Mouse (Mus musculus) T-helper 17 cell (primary cell): ENCODE data around the gene Parp11.

Experiments
- in situ Hi-C, 2 experiments: fragments of 300-600 bp; cut with MboI, MseI; formaldehyde crosslinking; loops; 1 replicate in 1 of 2; 2 replicates in 1 of 2; pipeline ENCODE4 v1.15.1; 2025; ENCODE audit warnings: high pct_unique_total_duplicates in 2 of 2

Parp11 gene

DNA sequence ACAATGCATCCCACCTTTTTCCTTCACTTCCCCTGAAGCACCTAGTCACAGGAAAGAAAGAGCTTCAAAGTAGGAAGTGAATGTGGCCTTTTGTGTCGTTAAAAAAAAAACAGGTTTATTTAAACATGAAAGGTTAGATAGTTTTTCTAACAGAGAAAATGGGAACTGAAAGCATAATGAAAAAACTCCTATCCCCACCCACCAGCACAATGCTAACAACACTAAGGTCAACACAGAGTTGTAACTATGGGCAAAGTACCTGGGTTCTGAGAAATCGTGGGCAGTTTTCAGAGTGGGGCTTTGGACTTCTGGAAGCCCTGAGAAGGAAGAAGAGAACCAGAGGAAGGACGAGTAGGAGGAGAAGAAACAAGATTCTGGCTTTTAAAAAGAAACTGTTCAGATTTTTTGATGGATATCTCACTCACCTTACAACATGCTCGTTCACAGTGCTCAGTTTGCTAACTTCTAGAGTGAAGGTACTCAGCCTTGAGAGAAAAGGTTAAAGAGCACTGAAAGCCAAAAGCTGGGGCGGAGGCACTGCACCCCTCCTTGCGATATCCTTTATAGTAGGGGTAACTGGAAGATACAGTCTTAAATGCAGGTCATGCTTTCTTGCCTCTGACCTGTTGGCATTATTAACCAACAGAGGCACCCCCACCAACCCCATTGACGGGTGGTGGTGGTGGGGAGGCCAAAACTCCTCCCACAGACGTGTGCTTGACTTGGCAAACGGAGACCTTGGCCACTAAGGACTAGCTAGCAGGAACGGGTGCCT lies 1.2 kb downstream of the Parp11 start:
- in situ Hi-C loops = loop anchor here in 1 of 2 experiments (5.0 to 10.0 kb wide), 2 partner anchors 303 to 501 kb away; no protein-coding TSS in a partner anchor

DNA sequence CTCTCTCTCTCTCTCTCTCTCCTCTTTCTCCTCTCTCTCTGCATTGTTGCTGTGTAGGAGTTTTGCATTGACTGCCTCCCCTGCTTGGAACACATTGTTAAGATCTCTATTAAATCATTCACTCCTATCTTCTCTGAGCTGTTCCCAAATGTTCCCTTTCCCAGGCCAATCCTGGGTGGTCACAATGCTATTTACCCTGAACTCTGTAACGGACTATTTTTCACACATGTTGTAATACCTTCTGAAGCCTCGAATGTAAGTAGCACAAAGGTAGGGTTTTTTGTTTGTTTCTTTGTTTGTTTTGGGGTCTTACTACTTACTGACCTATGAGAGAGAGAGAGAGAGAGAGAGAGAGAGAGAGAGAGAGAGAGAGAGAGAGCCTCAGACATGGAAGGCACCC lies 2.2 kb downstream of the Parp11 start:
- in situ Hi-C loops = loop anchor here in 1 of 2 experiments (5.0 to 10.0 kb wide), 2 partner anchors 304 to 502 kb away; no protein-coding TSS in a partner anchor

DNA sequence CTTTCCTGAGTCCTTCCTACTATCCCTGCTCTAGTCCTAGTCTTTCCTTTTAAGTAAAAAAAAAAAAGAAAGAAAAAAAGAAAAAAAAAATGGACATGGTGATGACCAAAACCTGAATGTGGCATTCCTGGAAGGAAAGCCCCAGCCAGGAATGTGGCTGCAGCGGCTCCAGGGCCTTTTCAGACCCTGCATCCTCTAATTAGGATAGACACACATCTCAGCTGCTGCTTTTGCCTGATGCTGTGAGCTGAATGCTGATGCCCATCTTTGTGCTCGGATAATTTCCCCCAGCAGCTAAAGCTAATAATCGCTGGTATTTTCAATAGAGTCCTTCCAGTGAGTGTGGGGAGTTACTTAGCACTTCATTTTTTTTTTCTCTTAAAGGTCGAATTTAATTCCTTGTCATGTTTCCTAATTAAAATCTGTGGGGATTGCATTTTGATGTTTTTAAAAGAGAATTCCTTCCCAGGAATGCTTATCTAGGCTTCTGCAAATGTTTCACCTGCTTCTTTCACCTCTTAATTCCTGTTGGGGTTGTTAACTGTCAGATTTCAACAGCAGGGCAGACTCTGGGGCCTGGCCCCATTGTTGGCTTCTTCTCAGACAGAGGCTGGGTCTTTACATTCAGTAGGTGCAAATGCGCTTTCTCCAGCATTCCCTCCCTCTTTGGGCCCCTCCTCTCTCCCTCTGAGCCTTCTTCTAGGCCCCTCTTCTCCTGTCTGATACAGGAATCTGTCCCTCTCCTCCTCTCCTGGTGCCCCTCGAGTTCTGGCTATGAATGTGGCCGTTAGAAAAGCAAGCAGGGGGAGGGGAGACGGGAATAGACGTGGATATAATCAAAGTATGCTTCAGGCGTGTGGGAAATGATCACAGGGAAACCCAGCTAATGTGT lies 3.1 kb downstream of the Parp11 start:
- in situ Hi-C loops = loop anchor here in 1 of 2 experiments (5.0 to 10.0 kb wide), 3 partner anchors 62 to 502 kb away; no protein-coding TSS in a partner anchor

DNA sequence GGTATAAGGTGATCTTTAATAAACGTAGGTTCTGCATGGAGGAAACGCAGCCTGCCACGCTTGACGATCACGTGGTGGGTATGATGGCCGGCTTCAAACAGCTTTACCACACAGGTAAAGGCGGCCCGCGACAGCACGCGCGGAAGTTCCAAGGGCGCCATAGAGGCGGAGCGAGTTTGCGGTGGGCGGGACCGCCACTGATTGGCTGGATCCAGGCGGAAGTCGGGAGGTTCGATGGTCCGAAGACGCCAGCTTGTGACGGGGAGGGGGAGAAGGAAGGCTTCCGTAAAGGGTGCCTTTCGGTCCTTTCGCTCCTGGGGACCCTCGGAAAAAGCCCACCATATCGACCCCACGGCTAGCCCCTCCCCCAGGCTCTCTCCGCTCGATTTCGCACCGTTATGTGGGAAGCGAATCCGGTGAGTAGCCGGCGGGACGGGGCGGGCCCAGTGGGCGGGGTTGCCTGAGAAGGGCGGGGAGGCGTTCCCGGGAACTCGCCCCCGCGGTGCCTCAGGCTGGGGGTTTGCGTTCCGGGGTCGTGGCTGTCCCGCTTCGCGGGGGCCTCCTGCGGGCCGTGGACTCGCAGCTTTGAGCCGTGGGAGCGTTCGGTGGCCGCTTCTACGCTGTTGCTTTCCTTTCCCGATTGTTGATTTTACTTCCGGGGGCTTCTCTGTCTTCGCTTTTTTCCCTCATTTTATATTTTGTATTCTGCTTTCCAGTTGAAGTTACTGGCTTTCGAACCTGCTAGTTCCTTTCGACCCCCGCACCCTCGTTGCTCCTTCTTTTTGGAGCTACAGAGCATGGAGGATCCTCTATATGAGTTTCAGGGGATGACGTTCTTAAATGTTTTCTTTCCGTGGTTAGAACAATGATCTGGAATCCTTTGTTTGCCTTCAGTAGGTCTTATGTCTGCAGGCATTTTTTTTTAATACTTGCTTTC lies 7.0 kb downstream of the Parp11 start:
- in situ Hi-C loops = loop anchor here in 1 of 2 experiments (5.0 kb wide), 1 partner anchor 66 kb away; no protein-coding TSS in a partner anchor

DNA sequence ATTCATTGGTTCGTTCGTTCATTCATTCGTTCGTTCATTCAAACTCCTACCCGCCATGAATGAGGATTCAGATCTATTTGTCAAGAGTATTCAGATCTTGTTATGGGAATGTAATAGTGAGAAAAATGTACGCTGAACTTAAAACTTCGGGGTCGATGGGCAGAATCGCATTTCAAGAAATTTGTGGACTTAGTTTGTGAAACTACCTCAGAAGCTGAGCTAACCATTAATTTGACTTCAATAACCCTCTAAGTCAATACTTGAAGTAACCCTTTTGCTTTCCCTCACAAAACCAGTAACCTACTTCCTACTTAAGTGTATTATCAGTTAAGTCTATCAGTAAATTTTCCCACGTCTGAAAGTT lies 7.7 kb downstream of the Parp11 start:
- in situ Hi-C loops = loop anchor here in 1 of 2 experiments (5.0 kb wide), 1 partner anchor 67 kb away; no protein-coding TSS in a partner anchor

DNA sequence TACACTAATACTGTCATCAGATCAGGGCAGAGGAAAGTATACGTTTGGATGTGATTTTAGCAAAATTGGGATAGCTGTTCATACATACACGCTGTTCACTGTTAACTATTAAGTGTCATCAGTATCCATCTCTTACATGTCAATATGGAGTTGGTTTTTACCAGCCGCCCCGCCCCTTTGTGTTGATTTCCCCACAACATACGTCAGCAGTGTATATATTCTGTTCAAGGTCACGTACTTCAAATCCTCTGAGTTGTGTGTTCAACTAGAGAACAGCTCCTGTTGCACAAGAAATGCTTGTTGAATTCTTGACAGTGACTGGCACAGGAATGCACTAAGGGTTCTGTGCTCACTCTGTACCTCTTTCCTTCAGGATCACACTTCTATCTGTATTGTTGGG lies 8.2 kb downstream of the Parp11 start:
- in situ Hi-C loops = loop anchor here in 1 of 2 experiments (5.0 kb wide), 1 partner anchor 68 kb away; no protein-coding TSS in a partner anchor

DNA sequence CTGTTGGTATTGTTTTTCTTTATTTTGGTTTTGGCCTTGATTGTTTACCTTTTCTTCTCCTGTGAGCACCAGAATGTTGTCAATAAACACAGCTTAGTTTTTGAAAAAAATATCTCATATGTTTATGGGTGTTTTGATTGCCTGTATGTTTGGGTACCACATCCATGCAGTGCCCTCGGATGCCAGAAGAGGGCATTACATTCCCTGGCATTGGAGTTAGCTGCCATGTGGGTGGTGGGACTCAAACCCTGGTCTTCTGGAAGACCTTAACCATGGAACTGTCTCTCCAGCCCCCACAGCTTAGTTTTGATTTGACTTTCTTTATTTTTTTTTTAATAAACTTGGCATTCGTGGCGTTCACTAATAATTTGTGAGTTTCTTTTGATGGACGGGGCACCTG lies 8.8 kb downstream of the Parp11 start:
- in situ Hi-C loops = no loop called here

DNA sequence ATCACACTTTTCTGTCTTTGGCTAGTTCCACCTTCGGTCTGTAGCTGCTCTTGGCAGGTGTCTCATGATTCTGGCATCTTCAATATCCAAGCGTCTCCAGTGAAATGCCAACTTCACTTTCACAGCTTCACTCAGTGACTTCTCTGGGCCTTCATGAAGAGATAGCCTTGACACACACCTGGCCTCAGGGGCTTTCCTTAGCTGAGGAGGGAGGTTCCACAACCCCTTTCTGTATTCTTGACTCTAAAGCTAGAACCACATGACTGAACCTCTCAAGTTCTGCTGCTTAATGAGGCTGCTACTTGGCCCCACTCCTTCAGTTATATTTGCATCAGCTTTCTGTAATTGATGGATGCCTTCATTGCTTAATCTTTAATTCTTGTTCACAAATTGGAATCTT lies 10.1 kb downstream of the Parp11 start:
- in situ Hi-C loops = no loop called here

DNA sequence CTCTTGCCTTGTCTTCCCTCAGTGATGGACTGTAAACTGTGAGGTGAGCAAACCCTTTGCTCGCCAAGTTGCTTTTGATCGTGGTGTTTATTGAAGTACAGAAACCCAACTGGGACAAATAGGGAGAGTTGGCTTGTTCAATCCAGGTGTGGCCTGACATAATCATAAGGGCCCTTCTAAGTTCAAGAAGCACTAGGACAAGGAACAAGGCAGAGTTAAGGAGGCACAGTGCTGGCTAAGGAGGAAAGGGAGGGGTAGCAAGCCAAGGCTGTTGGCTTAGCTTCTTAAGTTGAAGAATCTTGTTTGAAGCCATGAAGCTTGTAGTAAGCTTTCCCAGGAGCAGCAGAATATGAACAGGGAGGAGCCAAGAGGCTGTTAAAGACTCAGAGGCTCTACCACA lies 13.1 kb downstream of the Parp11 start:
- in situ Hi-C loops = no loop called here

DNA sequence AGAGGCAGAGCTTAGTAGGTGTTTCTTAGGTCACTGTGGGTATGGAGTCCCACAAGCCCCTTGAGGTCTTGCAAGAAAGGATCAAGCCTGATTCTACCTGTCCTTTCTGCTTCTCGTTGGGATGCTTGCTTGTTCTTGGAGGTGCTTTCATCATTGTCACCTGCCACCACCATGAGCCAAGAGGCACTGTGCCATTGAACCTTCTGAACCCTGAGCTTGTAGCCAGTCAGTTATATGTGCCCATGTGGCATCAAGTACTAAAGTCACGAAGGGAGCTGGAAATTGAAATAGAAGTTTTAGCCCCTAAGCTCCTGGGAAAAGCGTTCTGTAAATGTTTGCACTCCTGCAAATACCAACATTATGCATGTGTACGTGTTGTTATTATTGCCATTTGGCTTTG lies 14.9 kb downstream of the Parp11 start:
- in situ Hi-C loops = no loop called here

DNA sequence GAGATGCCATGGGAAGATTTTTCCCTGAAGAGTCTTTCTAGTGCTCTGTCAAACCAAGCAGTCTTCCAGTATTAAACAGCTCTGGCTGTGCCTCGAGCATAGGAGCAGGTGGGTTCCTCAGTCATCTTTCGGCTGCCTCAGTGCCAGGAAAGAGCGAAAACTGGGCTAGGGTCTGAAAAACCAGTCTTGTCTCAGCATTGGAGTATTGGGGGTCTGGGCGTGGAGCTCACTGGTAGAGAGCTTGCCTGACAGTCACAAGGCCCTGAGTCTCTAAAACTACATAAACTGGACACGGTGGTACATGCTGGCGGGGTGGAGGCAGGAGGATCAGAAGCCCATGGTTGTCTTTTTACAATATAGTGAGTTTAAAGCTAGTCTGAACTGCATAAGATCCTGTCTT lies 15.6 kb downstream of the Parp11 start:
- in situ Hi-C loops = no loop called here

DNA sequence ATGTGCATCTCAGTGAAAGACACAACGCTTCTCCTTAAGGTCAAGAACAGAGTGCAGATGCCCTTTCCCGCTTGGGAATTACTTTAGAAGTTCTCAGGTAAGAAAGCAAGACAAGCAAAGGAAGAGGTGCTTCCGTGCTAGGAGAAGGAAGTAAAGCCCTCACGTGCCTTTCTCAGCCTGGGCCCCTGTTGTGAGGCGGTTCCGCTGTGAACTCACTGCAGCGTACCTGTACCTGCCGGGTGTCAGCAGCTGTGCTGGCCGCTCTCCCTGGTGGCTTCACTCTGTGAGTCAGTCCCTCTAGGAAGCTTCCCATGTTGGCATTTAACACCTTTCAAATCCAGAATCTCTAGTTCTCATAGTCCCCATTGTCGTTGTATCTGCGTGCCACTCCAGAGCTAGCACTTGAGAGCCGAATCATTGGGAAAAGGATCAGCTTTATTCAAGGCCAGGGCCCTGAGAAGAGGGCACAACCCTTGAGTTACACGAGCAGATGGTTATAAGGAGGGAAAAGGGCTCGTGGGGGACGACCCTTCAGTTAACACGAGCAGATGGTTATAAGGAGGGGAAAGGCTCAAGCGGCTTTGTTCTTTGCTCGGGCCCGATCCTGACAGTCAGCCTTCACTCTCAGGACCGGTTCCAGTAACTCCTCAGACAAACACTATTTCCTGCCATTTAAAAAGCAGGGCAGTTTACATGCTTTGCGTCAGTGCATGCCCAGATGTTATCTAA lies 16.8 kb downstream of the Parp11 start:
- in situ Hi-C loops = no loop called here

DNA sequence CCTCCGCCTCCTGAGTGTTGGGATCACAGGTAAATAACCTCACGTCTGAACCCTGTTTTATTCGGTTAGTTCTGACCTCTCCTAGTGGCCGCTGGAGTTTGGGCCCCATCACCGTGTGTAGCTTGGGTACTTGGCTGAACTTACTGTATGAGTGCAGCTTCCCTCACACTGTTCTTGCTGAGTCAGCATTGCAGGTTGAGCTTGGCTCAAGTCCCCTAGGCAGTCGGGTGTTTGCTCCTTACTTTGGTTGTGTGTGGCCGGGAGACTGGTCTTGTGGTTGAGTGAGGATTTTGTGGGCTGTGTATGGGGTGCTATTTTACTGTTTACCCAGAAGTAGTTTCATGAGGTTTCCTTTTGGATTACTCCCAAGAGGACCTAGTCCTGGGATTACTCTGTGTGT lies 17.9 kb downstream of the Parp11 start:
- in situ Hi-C loops = no loop called here

DNA sequence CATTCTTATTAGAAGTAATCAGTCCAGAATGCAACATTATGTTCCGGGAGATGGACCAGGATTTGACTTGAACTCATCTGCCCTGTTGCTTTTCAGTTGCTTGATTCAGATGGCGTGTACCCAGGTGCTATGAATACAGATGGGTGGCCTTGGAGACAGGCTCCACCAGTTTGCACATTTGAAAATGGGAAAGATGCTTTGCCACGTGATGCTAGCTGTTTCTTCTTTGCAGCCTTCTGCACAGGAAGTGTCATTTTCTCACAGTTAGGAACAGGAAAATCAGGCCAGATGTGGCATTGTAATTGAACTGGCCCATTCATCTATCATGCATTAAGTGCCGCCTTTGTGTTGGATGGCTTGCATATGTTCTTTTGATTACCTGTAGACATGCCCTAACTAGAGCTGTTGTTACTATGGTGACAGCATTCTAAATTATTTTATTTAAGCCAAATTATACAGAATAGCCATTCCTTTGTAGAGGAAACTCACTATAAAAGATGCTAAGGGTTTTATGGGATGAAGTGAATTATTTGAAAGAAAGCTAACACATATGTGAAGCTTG lies 20.2 kb downstream of the Parp11 start:
- in situ Hi-C loops = no loop called here

DNA sequence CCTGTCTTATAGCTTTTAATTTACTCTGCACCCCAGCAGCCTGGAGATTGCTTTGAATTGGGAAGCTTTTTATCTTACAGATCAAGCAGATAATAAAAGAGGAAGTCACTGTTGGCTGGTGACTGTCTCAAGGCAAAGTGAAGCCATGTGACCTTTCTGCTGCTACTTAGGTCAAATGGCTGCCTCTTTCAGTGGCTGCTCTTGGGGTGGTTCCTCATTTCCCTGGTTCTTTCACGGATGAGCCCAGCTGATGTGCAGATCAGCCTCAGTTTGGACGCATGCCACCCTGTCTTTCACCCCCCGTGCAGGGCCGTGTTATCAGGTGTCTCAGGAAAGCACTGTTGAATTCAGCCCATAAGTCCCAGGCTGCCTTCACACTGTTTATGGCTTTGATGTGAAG lies 25.4 kb downstream of the Parp11 start:
- in situ Hi-C loops = loop anchor here in 1 of 2 experiments (10.0 kb wide), 1 partner anchor 1013 kb away; no protein-coding TSS in a partner anchor

DNA sequence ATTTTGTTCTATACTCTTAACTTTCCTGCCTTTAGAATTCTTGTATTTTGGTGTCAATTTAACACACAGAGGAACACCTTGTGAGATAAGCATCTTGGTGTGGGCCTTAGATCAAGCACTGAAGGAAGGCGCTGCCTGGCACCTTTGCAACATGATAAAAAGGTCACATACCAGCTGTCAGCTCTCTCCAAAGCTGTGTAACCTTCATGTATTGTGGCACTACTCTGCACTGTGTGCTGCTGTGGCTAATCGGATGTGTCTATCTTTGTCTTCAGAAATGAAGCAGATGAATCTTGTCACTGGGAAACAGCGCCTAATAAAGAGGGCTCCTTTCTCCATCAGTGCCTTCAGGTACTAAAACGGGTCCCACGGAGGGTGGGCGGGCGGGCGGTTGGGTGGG lies 27.3 kb downstream of the Parp11 start:
- in situ Hi-C loops = loop anchor here in 1 of 2 experiments (10.0 kb wide), 1 partner anchor 1011 kb away; no protein-coding TSS in a partner anchor

DNA sequence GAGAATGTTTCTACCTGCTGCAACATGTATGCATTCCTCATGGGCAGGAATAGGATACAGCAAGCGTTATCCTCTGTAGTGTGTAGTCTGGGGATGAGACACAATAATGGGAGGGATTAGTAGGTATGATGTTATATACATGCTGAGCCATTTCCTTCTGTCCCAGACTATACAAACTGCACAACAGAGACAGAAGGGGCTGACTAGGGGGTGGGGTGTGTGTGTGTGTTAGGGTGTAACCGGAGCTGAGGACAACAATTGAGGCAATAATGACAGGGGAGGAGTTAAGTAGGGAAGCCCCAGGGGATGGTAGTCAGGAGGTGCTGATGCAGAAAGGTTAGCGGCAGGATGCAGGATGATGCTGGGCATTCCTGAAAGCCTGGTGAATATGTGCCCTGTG lies 28.6 kb downstream of the Parp11 start:
- in situ Hi-C loops = loop anchor here in 1 of 2 experiments (10.0 kb wide), 1 partner anchor 1010 kb away; no protein-coding TSS in a partner anchor

DNA sequence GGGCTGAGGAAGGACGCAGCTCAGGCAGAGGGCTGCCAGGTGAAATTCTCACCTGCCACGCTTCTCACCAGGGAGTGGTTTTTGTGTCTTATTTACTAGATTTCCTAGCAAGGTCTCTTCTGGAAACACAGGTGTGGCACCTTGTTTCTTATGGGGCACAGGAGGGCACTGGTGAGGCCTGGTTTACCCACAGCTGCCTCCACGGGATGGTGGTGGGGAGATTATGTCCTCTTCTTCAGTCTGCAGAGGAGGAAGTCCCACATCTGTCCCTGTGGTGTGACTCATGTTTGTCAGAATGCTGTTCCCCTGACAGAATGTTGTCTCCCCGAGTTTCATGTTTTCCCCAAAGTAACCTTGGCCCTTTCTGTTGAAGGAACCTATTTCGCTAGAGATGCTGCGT lies 44.4 kb downstream of the Parp11 start:
- in situ Hi-C loops = no loop called here

DNA sequence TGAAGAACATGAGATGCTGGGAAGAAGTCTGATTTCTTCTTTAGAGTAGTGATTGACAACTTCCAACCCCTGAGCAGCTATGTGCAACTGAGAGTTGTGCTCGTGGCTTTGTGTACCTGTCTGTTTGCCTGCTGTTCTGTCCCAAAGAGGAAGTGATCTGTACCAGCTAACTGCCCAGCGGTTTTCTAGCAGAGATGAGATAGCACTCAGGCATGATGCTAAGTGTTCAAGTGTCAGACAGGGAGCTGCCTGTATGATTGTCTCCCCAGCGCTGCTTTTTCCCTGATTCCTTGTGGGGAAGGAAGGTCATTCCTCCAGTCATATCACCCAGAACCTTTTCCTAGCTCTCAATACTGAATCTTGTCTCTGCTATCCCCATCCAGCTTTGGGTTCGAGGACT lies 45.9 kb downstream of the Parp11 start:
- in situ Hi-C loops = no loop called here

DNA sequence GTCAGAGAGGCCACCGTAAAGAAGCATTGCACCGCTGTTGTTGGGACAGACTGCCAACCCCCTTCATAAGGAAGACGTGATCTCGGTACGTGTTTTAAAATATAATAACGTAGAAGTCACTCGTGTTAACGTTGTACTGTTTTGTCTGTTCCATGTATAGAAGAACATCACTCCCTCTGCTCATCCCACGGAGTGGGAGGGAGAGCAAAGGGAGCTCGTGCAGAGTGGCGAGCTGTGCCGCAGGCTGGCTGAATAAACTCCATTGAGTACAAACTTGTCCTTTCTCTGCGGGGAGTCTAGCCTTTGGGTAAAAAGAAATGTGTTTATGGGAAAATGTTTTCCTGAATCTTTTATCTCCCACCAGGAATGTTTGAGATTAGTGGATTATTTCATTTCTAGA lies 47.1 kb downstream of the Parp11 start:
- in situ Hi-C loops = no loop called here
